Mouse (Mus musculus): ENCODE data around the gene Nfix. TPM values are rescaled to one million over a fixed set of nuclear protein-coding genes. Genes with fewer than 3 reads are reported as not detected.

The Nfix gene
- 100 to 1,000 TPM; 481 to 528 TPM for total RNA-seq (2021)
- long read RNA-seq, experiment 1, transcript Nfix-202 (10 exons, 1,728 nt), result minor isoform, 30 of 233 reads
- long read RNA-seq, experiment 1, transcript Nfix-201 (9 exons, 1,403 nt), result major isoform, 71 of 233 reads
- long read RNA-seq, experiment 1, partial matches to known transcripts, result 13 of 233 reads
- long read RNA-seq, experiment 1, other reads (novel, unspliced or antisense), result 117 of 233 reads
- long read RNA-seq, experiment 2, transcript Nfix-201 (9 exons, 1,403 nt), result major isoform, 47 of 149 reads
- long read RNA-seq, experiment 2, transcript Nfix-202 (10 exons, 1,728 nt), result minor isoform, 16 of 149 reads
- long read RNA-seq, experiment 2, partial matches to known transcripts, result 15 of 149 reads
- long read RNA-seq, experiment 2, other reads (novel, unspliced or antisense), result 68 of 149 reads

DNA sequence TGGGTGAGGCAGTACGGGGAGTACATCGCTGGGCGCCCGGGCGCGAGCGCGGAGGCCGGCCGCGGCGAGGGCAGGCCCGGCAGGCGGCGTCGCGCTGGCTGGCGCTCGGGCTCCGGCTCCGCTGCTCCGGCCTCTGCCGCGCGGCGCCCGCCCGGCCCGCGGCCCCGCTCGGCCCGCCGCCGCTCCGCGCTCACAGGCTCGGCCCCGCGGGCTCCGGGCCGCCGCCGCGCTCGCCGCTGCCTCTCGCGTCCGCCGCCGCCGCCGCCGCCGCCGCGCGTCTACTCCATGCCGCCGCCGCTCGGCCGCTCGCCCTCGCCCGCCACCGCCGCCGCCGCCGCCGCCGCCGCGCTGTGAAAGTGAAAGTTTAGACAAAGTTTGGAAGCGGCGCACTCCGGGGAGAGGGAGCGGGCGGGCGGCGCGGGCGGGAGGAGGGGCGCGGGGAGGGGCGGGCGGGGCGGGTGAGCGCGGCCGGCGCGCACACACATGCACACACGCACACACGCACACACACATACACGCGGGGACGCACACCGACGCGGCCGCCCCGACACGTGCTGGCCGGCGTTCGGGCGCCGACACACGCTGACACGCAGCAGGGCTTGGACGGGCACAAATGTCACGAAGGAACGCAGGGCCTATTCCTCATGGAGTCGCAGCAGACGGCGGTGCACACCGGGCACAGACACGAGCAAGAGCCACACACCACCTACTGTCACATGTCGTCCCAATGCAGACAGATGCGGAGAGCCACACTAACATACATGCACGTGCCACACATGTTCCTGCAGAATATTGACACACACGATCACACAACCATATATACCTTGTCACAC lies at the start of gene Nfix:
Nfix (minus strand) TSS at position 346 of the 833 bp plus-strand sequence.
- peak; percentile 69 for DNase-seq (ENCODE audit: low spot score)

DNA sequence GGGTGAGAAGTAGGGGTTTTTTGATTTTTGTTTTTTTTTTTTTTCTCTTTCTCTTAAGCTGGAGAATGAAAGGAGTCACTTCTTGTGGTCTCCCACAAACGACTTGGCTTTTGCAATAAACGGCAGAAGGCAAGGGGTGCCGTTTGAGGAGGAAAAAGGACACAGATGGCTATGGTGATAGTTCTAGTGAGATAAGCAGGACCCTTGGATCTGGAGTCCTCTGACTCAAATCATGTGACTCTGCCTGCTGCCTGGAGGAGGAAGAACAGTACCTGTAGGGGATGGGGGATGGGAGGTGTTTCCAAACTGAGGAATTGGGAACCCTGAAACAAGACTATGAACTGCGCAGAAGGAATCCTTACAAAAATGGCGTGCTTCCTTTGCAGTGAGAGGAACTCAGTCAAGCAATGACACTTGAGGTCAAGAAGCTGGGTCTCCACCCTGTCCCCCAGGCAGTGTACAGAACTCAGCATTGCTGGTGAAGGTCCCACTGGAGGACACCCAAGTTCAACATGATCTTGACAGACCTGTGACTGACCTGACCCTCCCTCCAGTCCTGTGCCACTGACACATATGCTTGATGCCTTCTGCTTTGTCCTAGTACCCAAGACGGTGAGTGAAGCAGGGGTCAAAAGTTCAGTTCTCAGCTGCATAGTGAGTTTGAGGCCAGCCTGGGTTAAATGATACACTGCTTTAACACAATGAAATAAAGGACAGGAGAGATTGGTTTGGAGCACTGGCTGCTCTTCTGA lies 47.7 kb upstream of the Nfix start:
- no peak for DNase-seq (ENCODE audit: low spot score)

DNA sequence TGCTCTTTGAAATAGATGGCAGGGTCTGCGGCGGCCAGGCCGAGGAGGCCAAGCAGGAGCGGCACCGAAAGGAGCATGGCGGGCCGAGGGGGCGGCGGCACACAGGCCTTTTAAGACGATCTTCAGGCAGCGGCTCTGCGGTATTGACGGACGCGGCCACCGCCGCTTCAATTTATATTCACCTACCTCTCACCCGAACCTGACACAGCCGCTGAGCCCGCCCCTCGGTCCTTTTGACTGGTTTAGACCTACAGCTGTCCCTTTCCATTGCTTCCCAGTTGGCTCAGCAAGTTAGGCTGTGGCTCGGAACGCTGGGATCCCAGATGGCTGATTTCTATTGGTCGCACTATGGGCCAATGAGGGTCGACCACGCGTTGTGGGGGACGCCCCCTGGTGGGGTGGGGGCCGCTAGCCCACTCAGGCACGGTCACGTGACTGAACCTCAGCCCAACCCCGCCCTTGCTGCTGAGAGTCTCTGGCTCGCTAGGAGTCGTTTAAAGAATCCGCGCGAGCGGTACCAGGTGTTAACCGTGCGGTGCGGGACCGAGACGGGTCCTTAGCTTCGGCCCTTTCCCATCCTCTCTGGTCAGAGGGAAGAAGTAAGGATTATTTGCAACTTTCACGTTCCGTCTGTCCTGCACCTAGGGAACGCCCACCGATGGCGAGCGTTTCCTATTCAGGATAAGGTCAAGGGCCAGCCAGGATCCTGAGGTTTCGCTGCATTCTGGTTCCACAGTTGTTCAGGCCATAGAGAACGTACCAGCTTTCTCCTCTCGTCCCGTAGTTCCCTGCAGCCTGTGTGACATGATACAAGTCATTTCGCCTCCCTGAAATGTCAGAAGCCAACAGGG lies 46.8 kb upstream of the Nfix start, which contains the start of gene Calr:
Calr (minus strand) TSS at position 213 of the 851 bp plus-strand sequence.
- peak; percentile 100 for DNase-seq (ENCODE audit: low spot score)

DNA sequence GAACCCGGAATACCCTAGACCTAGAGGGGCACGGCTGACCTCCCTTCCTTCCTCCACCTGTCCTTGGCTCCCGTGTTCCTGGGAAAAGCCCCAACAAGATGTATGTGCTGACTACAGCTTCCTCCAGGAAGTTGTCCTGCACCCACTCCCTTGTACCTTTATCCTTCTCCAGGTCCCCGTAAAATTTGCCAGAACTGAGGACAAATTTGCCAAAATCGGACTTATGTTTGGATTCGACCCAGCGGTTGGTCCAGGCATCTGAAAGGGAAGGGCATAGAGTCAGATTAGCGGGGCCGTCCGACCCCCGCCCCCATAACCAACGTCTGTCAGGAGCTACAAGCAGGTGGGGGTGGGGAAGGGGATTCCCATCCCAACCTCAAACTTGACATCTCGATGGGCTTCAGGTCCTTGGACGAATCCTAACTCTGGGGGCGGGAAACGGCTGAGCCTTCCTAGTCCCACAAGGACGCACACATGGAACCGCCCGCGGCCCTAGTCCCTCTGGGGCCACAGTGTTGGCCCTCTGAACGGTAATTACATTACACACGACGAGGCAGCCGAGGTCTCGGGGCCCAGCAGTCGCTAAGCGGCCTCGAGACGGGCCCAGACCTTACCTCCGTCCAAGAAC lies 46.1 kb upstream of the Nfix start:
- no peak for DNase-seq (ENCODE audit: low spot score)

DNA sequence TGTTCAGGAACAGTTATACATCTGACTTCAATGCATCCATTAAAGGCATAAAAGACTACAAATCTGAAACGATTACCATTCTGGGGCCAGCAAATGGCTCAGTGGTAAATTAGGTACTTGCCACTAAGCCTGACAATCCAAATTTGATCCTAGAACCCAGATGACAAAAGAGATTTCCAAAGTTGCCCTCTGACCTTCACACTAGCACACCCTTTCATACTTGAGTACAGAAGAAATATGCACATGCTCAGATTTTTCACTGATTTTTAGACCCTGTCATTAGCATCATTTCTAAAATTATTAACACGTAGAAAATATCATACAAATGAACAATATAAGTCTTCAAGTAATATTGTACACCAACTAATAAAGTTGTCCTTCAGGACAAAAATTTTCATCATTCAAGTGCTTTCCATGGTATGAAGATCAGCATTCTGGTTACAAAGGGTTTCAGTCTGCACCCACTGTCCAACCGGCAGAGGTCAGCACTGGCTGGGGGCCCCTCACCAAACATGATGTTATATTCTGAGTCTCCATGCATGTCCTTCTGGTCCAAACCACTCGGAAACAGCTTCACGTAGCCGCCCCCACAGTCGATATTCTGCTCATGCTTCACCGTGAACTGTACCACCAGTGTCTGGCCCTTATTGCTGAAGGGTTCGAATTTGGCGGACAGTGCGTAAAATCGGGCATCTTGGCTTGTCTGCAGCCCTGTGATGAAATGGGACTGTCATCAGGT lies 45.4 kb upstream of the Nfix start:
- no peak for DNase-seq (ENCODE audit: low spot score)

DNA sequence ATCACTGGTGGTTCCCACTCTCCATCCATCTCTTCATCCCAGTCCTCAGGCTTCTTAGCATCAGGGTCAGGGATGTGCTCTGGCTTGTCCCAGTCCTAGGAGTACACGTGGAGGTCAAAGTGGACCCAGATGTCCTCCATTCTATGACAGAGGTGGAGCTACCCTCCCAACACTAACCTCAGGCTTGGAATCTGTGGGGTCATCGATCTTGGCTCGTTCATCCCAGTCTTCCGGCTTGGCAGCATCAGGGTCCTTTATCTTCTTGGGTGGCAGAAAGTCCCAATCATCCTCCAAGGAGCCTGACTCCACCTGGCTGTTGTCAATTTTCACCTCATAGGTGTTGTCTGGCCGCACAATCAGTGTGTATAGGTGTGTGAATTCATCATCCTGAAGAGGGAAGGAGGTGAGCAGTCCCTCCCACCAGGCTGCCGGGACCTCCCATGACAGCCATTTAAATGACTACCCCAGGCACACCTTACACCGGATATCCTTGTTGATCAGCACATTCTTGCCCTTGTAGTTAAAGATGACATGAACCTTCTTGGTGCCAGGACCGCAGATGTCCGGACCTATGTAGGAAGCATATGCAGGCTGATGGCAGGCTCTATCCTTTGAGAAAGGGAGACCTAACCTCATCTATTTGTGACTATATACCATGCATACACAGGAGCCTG lies 44.4 kb upstream of the Nfix start:
- DNase-seq (ENCODE audit: low spot score), result no peak

DNA sequence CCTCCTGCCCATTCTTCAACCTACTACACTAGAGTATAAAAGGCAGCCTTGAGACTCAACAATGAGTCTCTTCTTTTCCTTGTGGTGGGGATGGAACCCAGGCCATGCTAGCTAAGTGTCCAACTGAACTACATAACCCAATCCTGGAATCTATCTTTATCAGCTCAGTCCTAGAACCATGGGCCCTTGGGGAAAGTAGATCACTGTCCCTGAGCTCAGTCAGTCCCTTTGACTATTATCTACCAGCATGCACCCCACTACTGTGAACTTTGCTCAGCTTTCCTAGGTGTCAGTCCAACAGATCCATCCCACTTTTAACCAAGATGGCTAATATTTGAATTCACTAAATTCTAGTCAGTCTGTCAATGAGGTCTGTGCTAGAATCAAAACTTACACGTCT lies 41.4 kb upstream of the Nfix start:
- DNase-seq (ENCODE audit: low spot score), result no peak

DNA sequence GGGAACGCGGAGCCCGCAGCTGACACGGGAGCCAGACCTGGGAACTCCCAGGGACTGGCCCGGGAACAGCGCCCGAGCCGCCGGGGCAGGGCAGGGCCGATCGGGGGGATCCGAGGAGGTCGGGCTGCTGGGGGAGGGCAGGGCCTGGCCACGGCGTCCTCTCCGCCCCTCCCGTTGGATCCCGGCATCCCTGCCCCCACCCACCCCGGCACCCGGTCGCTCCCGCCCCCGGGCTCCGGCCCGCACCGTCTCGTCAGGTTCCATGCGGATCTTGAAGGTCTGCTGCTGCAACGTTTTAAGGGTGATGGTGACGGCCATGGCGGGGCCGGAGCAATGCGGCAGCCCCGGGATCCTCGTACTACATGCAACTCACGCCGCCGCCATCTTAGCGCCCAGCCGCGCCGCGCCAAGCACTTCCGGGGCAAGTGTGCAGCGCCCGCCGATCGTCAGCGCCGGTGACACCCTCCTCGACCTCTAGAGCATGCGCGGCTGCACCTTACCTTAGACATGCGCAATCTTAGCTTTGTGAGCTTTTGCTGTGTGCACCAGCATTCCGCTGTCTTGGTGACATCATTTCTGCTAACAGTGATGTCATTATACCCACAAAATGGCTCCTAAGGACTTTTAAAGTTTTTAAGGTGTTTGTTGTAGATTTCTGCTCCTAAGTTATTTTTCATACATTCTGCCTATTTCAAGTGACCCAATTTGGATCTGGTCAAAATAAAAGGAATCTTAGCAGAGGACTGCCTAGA lies 40.3 kb upstream of the Nfix start, which contains the start of gene Rad23a:
Rad23a (minus strand) TSS at position 418 of the 752 bp plus-strand sequence.
- peak; percentile 89 for DNase-seq (ENCODE audit: low spot score)

DNA sequence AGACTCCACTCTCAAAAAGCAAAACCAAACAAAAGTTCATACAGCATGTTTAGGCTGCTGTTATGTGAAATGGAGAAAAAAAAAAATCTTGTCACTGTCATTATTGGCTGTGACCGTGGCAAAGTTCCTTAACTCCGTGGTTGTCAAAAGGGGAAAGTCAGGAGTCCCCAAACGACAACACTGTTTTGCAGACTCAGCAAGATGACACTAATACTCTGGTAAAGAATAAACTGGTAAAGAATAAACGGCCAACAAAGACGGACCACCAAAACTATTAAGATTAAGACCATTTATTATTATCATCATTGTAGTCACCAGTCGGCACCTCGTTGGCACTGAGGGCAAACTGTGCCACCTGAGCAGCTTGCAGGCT lies 39.7 kb upstream of the Nfix start:
- DNase-seq (ENCODE audit: low spot score), result no peak

DNA sequence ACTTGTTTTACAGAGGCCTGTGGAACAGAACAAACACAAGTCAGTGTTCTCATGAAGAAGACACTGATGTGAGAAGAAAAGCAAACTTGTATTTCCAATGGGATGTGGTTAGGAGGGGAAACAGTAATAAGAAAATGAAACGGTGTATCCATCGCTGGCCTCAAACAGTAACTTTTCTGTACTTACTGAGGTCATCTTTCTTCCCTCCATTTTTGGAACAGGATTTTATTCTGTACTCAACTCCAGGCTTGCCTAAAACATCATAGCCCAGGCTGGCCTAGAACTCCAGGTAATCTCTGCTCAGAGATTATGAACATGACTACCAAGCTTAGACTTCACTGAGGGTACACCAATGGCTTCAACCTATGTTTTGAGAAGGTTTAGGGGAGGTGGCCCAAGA lies 39.3 kb upstream of the Nfix start:
- no peak for DNase-seq (ENCODE audit: low spot score)

DNA sequence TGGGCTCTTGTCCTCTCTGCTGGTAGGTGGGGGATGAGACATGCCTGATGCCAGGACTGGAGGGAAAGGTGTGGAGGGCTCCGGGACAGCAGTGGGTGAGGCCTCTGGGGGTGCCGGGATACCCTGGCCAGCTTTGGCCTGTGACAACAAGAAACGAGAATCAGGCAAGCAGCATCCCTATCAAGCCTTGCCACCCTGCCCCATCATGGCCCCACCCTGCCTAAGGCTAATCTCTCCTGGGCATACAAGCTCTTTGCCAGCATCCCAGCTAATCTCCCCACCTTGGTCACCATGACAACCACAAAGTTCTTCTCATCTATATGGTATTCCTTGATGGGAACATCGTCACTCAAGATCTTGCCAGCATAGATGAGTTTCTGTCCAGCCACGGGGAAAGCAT lies 38.4 kb upstream of the Nfix start:
- no peak for DNase-seq (ENCODE audit: low spot score)

DNA sequence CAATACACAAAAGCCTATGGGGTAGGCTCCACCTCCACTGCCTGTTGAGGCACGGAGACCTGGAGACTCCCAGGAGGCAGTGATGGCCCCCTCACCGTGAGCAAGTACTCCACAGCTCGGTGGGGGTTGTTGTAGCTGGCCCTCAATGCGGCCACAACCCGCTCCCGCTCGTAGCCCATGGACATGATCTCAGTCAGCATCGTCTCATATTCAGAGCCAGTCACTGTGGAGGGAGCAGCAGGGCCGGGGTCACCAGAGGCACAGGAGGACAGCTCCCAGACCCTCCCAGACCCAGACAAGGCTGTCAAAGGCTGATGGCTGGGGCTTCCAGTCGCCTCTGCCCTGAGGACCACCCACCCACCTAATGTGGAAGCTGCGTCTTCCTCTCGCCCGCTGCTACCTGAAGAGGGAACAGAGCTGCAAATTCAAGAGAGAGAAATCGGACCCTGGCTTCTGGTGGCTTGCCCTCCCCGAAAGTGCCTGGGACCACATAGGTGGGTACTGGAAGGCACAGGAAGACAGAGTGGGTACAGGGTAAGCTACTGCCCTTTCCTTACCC lies 37.8 kb upstream of the Nfix start:
- DNase-seq (ENCODE audit: low spot score), result no peak

DNA sequence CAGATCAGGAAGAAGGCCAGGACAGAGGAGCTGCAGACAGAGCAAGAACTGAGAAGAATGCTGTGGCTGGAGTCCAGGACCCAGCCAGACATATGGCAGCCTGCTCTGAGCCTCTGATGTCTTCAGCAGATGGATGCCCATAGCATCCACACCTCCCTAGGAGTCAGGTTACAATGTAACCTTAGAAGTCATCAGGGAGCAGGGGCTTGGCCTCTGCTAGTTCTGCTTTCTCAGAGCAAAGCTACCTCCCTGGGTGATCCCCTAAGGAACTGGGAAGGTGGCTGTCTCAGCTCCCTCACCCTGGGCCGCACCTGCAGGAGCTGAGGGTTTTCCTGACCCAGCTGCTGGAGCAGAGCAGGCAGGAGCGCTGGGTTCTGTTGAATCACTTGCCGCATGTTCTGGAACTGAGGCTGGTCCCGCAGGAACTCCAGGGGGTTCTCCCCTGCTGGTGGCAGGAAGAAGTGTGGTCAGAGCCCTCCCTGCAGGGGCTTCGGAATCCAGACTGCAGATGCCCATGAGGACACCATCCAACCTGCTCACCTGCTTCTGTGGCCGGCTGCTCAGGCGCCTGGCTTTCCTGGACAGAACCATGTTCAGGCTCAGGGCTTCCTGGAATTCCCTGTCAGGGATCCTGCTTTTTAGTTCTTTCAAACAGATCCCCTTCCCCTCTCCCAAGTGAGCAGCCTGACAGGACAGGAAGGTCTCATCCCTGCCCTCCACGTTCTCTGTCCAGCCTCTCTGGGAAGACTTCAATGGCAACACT lies 37.2 kb upstream of the Nfix start:
- DNase-seq (ENCODE audit: low spot score), result no peak

DNA sequence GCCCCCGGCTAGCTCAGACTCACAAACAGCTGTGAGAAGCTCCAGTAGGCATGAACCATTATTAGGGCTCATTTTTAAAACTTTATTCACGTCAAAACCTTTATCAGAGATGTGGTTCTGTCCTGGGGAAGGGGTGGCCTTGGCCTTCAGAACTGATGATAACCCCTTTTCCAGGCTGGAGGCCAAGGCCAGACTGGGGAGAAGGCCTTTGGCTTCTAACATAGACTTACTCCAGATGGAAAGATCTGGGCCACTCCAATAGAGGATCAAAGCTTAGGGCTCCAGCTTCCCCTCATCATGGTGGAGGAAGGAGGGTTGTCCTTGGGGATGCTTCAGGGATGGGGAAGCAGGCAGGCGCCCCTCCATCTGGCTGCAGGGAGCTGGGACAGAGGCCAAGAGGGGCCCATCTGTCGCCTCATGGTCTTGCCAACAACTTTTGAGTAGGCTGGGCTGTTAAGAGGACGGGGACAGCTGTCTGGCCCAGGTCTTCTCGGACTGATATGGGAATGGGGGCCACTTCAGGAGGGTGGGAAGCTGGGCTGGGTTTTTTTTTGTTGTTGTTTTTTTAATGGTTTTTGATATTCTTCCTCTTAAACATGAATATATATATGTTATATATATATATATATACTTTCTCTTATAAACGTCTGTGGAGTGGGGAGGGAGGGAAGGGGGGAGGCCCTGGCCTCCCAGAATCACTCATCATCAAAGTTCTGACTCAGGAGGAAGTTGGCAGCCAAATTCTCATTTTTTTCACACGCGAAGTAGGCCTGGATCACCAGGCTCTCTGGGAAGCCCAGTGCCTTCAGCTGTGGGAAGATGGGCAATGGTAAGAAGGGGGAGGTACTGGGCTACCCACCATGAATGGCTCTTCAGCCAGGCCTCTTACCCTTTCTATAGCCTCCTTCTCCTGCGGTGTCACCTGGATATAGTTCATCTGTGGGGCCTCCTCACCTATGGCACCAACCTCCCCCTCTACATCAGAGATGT lies 35.0 kb upstream of the Nfix start:
- no peak for DNase-seq (ENCODE audit: low spot score)

DNA sequence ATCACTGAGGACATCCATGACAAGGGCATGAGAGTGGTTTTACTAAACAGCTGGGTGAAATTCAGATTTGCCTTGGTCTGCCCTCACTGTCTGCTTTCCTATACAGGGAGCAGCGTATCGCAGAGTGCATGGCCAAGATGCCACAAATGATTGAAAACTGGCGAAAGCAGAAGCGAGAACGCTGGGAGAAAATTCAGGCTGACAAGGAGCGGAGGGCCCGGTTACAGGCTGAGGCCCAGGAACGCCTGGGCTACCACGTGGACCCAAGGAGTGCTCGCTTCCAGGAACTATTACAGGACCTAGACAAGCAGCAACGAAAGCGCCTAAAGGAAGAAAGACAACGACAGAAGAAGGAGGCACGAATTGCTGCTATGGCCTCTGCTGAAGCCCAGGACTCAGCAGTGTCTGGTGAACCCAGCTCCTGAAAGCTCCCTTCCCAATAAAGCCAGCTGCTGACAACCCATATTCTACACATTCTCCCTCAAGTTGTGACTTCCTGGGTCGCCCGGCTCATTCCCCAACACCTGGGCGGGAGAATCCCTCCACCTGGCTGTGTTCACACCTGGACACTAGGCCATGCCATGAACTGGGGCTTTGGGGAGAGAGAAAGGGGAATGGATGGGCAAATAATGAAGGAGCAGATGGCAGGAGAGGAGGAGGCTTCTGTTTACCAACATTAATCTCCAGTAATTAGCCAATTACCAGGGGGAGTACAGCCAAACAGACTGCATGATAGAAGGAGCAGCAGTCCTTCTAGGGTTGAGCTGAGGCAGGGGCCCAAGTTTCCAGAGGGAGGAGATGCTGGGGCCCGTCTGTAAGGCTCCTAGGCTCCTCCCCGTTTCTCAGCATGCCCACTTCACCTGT lies 34.1 kb upstream of the Nfix start:
- DNase-seq (ENCODE audit: low spot score), result no peak
